Mouse (Mus musculus): ENCODE measurements at regions not wholly inside any gene's neighbourhood (a gene's known extent, or its start where the extent isn't known, plus 50 kb on each side); places are given as distances from the start of the nearest gene placed in this dataset.

GRCm38 (mm10) chr4:94407503-94407902 is 148.8 kb upstream of the Gm10306 start:
- no peak for TF ChIP-seq CTCF (IDR thresholded peaks at IDR 0.05; ENCODE audit: borderline replicate concordance, insufficient read depth, low read depth, low read length)
- no peak for TF ChIP-seq POLR2A (IDR thresholded peaks at IDR 0.05; ENCODE audit: borderline replicate concordance, insufficient read depth, low read length)
